Mouse (Mus musculus) embryo, embryonic 11.5 days (tissue): ENCODE data around the gene Ace3.

ENCODE experiments used
- DNase-seq: peaks from one replicate; pipeline ENCODE4 v3.0.0-alpha.2; 2012; ENCODE audit warnings: low read depth, low spot score

Gene Ace3

DNA sequence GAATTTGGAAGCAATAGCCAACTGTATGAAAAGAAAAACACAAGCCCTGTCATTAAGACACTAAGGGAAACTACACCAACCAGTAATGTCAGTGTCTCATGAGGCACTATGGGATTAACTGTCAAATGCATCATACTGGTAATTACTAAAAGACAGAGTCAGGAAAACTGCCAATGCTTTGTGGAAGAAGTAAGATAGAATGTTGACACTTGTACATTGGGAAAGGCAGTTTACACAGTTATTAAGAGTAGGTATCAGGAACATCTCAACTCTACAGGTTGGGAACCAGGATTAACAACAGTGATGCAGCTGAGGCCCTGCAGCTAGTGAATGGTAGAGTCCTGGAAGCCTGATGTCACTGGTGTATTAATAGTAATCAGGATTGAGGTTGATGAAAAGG, 49.9 kb downstream of the Ace3 start:
- DNase-seq = no peak

- no peak for DNase-seq
Measured at GRCm38 (mm10) chr11:106045256-106045655, 50.8 kb downstream of the Ace3 start.

- no peak for DNase-seq
Measured at GRCm38 (mm10) chr11:106045780-106046179, 51.3 kb downstream of the Ace3 start.

DNA sequence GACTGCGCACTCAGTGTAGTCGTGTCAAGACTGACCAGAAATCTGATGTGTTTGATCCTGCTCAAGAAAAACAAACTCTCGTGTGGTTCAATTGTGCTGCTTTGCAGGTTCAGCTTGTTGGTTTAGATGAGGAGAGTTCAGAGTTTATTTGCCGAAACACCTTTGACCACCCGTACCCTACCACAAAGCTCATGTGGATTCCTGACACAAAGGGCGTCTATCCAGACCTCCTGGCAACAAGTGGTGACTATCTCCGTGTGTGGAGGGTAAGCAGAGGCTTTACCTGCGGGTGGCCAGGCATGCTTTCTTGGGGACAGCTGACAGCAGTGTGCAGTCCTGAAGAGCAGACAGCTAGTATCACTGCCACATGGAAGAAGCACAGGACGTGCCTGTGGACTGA, 52.1 kb downstream of the Ace3 start:
- DNase-seq = no peak

- no peak for DNase-seq
Measured at GRCm38 (mm10) chr11:106053921-106054320, 59.4 kb downstream of the Ace3 start.

DNA sequence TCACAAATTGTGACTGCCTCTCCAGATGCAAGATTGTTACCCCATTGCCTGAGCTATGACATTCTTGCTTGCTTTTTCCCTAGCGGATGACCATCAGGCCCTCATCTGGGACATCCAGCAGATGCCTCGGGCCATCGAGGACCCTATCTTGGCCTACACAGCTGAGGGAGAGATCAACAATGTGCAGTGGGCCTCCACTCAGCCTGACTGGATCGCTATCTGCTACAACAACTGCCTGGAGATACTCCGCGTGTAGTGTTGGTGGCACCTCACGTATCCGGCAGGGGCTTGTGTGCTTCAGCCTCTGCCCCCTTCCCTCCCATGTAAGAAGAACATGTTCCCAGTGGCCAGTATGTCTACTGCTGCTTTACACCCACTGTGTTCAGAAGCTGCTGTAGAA, 60.1 kb downstream of the Ace3 start:
- DNase-seq = no peak
